Mouse (Mus musculus): Measurements from ENCODE around the gene Ppp1r15a. TPM values are rescaled to one million over a fixed set of nuclear protein-coding genes. Genes with fewer than 3 reads are reported as not detected.

Gene Ppp1r15a
- polyA plus RNA-seq, 1 experiment = 20.0 TPM

DNA sequence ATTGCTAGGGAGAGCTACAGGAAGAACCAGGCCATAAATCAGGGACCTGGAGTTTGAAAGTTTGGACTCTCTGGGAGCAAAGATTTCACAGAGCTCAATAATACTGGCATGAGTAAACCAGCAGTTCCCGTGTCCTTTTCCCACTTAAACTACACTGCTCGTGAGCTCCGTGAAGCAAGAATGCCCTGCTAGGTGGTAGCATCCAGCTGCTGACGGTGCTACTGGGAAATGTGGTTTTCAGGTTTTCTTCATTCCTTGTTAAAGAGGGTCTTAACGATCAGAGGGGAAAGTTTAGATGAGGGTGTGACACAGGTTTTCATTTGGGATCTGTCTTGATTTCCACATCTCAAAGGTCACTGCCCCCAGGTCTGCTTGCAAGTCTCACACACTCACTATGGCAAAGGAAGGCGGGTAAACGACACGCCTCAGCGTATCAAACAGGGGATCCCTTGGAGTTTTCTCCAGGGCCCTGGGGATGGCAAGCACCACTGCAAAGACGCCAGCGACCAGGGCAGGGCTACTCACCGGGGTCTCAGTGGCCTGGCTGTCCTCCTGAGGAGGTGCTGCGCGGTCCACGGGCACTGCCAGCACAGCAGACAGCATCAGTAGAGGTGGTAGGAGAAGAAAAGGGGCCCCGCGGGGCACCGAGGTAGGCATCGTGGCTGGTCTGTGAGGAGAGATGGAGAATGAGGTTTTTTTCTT is 16.7 kb downstream of the Ppp1r15a start:
- TF ChIP-seq CTCF (IDR thresholded peaks at IDR 0.05; ENCODE audit: extremely low read depth, insufficient read depth, low read length) (no peak), POLR2A (IDR thresholded peaks at IDR 0.05; ENCODE audit: extremely low read depth, insufficient read depth, low read length) (no peak)
- peak overlapping the region; percentile 62 for H3K4me3 ChIP-seq (ENCODE audit: insufficient read depth, low read length)
- no peak overlapping the region for H3K27ac ChIP-seq (ENCODE audit: insufficient read depth, low read length)
- H3K4me1 ChIP-seq (ENCODE audit: control insufficient read depth, insufficient read depth, low read length) = no peaks in the 10 kb centered on the region

DNA sequence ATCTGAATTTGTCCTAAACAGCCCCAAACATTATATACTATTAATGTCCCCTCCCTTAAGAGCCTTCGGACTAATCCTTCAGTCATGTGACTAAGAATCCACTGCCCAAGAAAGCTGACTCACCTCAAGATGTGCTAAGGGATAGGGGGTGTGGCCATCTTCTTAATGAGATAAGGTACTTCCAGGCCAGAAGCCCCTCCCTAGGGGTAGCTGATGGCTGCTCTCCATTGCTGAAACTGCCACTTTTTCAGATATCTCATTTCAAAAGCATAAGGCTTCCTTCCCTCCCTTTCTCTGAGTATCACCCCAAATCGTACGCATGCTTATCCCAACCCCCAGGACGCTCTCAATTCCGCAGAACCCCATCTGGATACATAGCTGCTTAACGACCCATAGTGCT is 17.5 kb downstream of the Ppp1r15a start:
- Histone ChIP-seq H3K27ac (ENCODE audit: insufficient read depth, low read length) (no peak overlapping the region), H3K4me1 (ENCODE audit: control insufficient read depth, insufficient read depth, low read length) (no peaks in the 10 kb centered on the region), H3K4me3 (ENCODE audit: insufficient read depth, low read length) (no peak overlapping the region; the same call in 1 of the 2 replicates)
- TF ChIP-seq CTCF (IDR thresholded peaks at IDR 0.05; ENCODE audit: extremely low read depth, insufficient read depth, low read length) (no peak), POLR2A (IDR thresholded peaks at IDR 0.05; ENCODE audit: extremely low read depth, insufficient read depth, low read length) (no peak)

- H3K4me3 ChIP-seq (ENCODE audit: insufficient read depth, low read length) = no peak overlapping the region
- TF ChIP-seq CTCF (IDR thresholded peaks at IDR 0.05; ENCODE audit: extremely low read depth, insufficient read depth, low read length) = no peak
These were observed 18.5 kb downstream of the Ppp1r15a start for GRCm38 (mm10) chr7:45507583-45507982.

DNA sequence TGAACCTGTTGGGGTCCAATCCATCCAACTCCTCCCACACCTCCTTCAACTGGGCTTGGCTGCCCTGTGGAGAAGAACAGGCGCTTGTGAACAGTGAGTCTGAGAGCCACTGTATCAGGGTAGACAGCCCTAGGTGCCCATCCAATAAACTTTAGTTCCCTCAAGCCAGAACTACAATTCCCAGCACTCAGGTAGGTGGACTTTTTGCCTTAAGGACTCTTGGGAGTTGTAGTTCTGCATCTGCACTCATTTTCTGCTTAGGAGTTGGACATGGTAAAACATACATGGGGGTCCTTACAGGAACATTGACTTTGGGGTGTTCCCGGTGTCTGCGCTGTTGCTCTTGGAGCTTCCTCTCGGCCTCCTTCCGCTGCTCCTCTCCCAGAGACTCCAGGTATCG is 27.6 kb downstream of the Ppp1r15a start:
- Histone ChIP-seq H3K4me1 (ENCODE audit: control insufficient read depth, insufficient read depth, low read length) (no peaks in the 10 kb centered on the region), H3K4me3 (ENCODE audit: insufficient read depth, low read length) (no peak overlapping the region), H3K27ac (ENCODE audit: insufficient read depth, low read length) (no peak overlapping the region)
- TF ChIP-seq CTCF (IDR thresholded peaks at IDR 0.05; ENCODE audit: extremely low read depth, insufficient read depth, low read length) = no peak
- TF ChIP-seq POLR2A (IDR thresholded peaks at IDR 0.05; ENCODE audit: extremely low read depth, insufficient read depth, low read length) = no peak

More at GRCm38 (mm10) chr7:45507583-45507982, 18.5 kb downstream of the Ppp1r15a start:
- no peaks in the 10 kb centered on the region for H3K4me1 ChIP-seq (ENCODE audit: control insufficient read depth, insufficient read depth, low read length)
- no peak overlapping the region for H3K27ac ChIP-seq (ENCODE audit: insufficient read depth, low read length)

GRCm38 (mm10) chr7:45494548-45494947 is 31.5 kb downstream of the Ppp1r15a start:
- H3K4me3 ChIP-seq (ENCODE audit: insufficient read depth, low read length) = no peak overlapping the region
- TF ChIP-seq POLR2A (IDR thresholded peaks at IDR 0.05; ENCODE audit: extremely low read depth, insufficient read depth, low read length) = no peak
- TF ChIP-seq CTCF (IDR thresholded peaks at IDR 0.05; ENCODE audit: extremely low read depth, insufficient read depth, low read length) = no peak
- no peaks in the 10 kb centered on the region; the same call in 1 of the 2 replicates for H3K4me1 ChIP-seq (ENCODE audit: control insufficient read depth, insufficient read depth, low read length)
- H3K27ac ChIP-seq (ENCODE audit: insufficient read depth, low read length) = no peak overlapping the region

GRCm38 (mm10) chr7:45492951-45493350 is 33.1 kb downstream of the Ppp1r15a start:
- Histone ChIP-seq H3K27ac (ENCODE audit: insufficient read depth, low read length) (no peak overlapping the region), H3K4me3 (ENCODE audit: insufficient read depth, low read length) (no peak overlapping the region), H3K4me1 (ENCODE audit: control insufficient read depth, insufficient read depth, low read length) (no peaks in the 10 kb centered on the region; the same call in 1 of the 2 replicates)
- no peak for TF ChIP-seq POLR2A (IDR thresholded peaks at IDR 0.05; ENCODE audit: extremely low read depth, insufficient read depth, low read length)
- TF ChIP-seq CTCF (IDR thresholded peaks at IDR 0.05; ENCODE audit: extremely low read depth, insufficient read depth, low read length) = no peak

GRCm38 (mm10) chr7:45492225-45492844 is 33.7 kb downstream of the Ppp1r15a start:
- Histone ChIP-seq H3K27ac (ENCODE audit: insufficient read depth, low read length) (no peak overlapping the region), H3K4me1 (ENCODE audit: control insufficient read depth, insufficient read depth, low read length) (no peaks in the 10 kb centered on the region; the same call in 1 of the 2 replicates), H3K4me3 (ENCODE audit: insufficient read depth, low read length) (no peak overlapping the region)
- TF ChIP-seq CTCF (IDR thresholded peaks at IDR 0.05; ENCODE audit: extremely low read depth, insufficient read depth, low read length) (no peak), POLR2A (IDR thresholded peaks at IDR 0.05; ENCODE audit: extremely low read depth, insufficient read depth, low read length) (no peak)

DNA sequence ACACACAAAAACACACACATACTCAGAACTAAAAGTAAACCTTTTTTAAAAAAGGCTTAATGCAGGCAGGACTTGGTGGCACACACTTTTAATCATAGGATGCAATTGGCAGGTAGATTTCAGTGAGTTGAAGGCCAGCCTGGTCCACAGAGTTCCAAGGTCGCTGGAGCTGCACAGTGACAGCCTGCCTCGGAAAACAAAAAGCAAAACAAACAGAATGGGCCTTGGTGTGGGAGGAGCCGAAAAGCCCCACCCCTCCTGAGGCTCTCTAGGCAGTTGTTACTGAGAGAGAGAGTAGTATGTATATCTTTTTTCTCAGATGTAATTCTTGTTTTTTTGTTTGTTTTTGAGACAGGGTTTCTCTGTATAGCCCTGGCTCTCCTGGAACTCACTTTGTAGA is 34.8 kb downstream of the Ppp1r15a start:
- TF ChIP-seq POLR2A (IDR thresholded peaks at IDR 0.05; ENCODE audit: extremely low read depth, insufficient read depth, low read length) (no peak), CTCF (IDR thresholded peaks at IDR 0.05; ENCODE audit: extremely low read depth, insufficient read depth, low read length) (no peak)

DNA sequence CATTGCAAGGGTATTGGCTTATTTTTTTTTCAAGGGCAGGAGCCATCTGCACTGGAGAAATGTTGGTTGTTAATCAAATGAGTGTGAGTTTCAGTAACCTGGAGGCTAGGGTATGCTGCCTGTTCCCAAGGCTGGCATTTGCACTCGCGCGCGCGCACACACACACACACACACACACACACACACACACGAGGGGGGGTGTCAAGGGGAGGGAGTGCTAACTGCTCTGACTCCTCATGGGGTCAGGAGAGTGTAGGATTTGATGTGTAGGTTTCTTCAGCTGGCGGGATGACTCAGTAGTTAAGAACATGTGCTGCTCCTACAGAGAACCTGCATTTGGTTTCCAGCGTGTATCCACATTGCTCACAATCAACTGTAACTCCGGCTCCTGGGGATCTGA is 35.2 kb downstream of the Ppp1r15a start:
- no peaks in the 10 kb centered on the region; the same call in 1 of the 2 replicates for H3K4me1 ChIP-seq (ENCODE audit: control insufficient read depth, insufficient read depth, low read length)
- no peak overlapping the region for H3K4me3 ChIP-seq (ENCODE audit: insufficient read depth, low read length)
- H3K27ac ChIP-seq (ENCODE audit: insufficient read depth, low read length) = no peak overlapping the region
- TF ChIP-seq POLR2A (IDR thresholded peaks at IDR 0.05; ENCODE audit: extremely low read depth, insufficient read depth, low read length) = no peak
- TF ChIP-seq CTCF (IDR thresholded peaks at IDR 0.05; ENCODE audit: extremely low read depth, insufficient read depth, low read length) = no peak

More for the DNA sequence above, 34.8 kb downstream of the Ppp1r15a start:
- H3K4me3 ChIP-seq (ENCODE audit: insufficient read depth, low read length) = no peak overlapping the region
- H3K4me1 ChIP-seq (ENCODE audit: control insufficient read depth, insufficient read depth, low read length) = no peaks in the 10 kb centered on the region; the same call in 1 of the 2 replicates
- H3K27ac ChIP-seq (ENCODE audit: insufficient read depth, low read length) = no peak overlapping the region

GRCm38 (mm10) chr7:45489578-45489977 is 36.5 kb downstream of the Ppp1r15a start:
- H3K4me3 ChIP-seq (ENCODE audit: insufficient read depth, low read length) = no peak overlapping the region
- H3K4me1 ChIP-seq (ENCODE audit: control insufficient read depth, insufficient read depth, low read length) = no peaks in the 10 kb centered on the region; the same call in 1 of the 2 replicates
- no peak overlapping the region for H3K27ac ChIP-seq (ENCODE audit: insufficient read depth, low read length)
- TF ChIP-seq POLR2A (IDR thresholded peaks at IDR 0.05; ENCODE audit: extremely low read depth, insufficient read depth, low read length) = no peak
- TF ChIP-seq CTCF (IDR thresholded peaks at IDR 0.05; ENCODE audit: extremely low read depth, insufficient read depth, low read length) = no peak

Measured in cortical plate, adult 2 months (tissue).